Mouse (Mus musculus): Measurements from ENCODE around the gene Usf1.

- TF ChIP-seq ZNF384 (IDR thresholded peaks at IDR 0.05; ENCODE audit: low read depth, low read length) (no peak), CTCF (conservative IDR thresholded peaks at IDR 0.05 in 1 of 2, IDR thresholded peaks at IDR 0.05 in 1 of 2; ENCODE audit: low read depth in 2 of 2, low read length in 2 of 2) (no peak), USF2 (conservative IDR thresholded peaks at IDR 0.05; ENCODE audit: low read depth, low read length) (no peak), MAFK (IDR thresholded peaks at IDR 0.05; ENCODE audit: insufficient replicate concordance, low read length) (no peak), MEF2A (IDR thresholded peaks at IDR 0.05; ENCODE audit: borderline replicate concordance, low read depth, low read length) (no peak), POLR2A (IDR thresholded peaks at IDR 0.05; ENCODE audit: low read depth, low read length) (no peak), EP300 (IDR thresholded peaks at IDR 0.05; ENCODE audit: low read length) (no peak), RCOR1 (conservative IDR thresholded peaks at IDR 0.05; ENCODE audit: low read depth, low read length) (no peak), POLR2AphosphoS2 (IDR thresholded peaks at IDR 0.05; ENCODE audit: low read depth, low read length) (no peak), TCF12 (IDR thresholded peaks at IDR 0.05; ENCODE audit: low read depth, low read length) (no peak)
Observed at GRCm38 (mm10) chr1:171450062-171450461, 38.9 kb downstream of the Usf1 start.
